In the genomic region with DNA sequence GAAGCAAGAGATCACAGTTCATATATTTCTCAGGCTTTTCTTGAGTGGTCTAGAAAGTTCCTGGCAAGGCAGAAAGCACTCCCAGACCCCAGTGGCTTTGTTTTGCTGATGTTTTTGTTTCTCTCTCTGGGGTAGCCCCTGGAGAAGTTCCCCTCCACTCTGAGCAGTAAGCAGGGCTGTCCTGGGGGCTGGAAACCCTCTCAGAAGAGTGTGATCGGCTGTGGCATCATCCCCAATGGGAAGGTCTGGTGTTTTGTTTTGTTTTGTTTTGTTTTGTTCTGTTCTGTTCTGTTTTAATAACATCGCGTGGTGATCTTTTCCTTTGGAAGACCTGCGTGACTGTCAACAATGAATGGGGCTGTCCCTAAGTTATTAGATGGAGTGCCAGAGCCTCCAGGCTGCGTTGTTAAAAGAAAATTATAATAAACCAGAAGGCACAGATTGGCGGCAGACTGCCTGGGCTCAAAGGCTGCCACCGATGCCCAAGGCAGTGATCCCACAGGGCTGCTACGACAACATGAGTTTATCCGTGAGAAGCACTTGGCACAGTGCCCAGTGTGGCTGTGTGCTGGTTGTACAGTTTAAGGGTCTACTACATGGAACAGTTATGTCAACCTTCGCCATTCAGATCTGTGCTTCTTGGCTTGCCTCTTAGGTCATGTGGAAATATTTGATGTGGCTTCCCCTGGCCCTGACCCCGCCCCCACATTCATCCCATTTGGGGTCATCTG, we compare ENCODE assay signal across 8 mouse cellular contexts. TPM values are rescaled to one million over a fixed set of nuclear protein-coding genes. Genes with fewer than 3 reads are reported as not detected.
DNase-seq lines count a peak whose midpoint lies in the region; ATAC-seq and TF ChIP-seq lines count a peak whose summit lies in the region.

No protein-coding gene starts in this region.

- H3K36me3 ChIP-seq in lung, embryonic 14.5 days (ENCODE audit: insufficient read depth) = no peaks in the 10 kb centered on the region

- no peak overlapping the region for H3K4me2 ChIP-seq in lung, embryonic 14.5 days

- H3K9me3 ChIP-seq in lung, embryonic 14.5 days (ENCODE audit: low read depth, low read length) = no peaks in the 10 kb centered on the region

- no peaks in the 10 kb centered on the region for H3K4me1 ChIP-seq in lung, embryonic 14.5 days (ENCODE audit: insufficient read depth)

- WGBS in lung, embryonic 14.5 days = 50% methylated on average over 11 of the region's 11 CpGs

- H3K27me3 ChIP-seq in lung, embryonic 14.5 days (ENCODE audit: insufficient read depth, low read length) = no peaks in the 10 kb centered on the region

- no peak for TF ChIP-seq POLR2A in brain, embryonic 14.5 days (IDR thresholded peaks at IDR 0.05; ENCODE audit: borderline replicate concordance, extremely low read depth, insufficient read depth, insufficient read length, poor library complexity, severe bottlenecking)

- H3K4me3 ChIP-seq in lung, embryonic 14.5 days (ENCODE audit: low read depth, low read length) = no peak overlapping the region

- no peak overlapping the region for H3K27ac ChIP-seq in lung, embryonic 14.5 days (ENCODE audit: low read depth)

- no peak for TF ChIP-seq CTCF in lung, embryonic 14.5 days (IDR thresholded peaks at IDR 0.05; ENCODE audit: low read depth)
- no peak for TF ChIP-seq CTCF in brain, embryonic 14.5 days (IDR thresholded peaks at IDR 0.05; ENCODE audit: borderline replicate concordance, extremely low read depth, insufficient read depth, insufficient read length)

- no peak overlapping the region for H3K9ac ChIP-seq in lung, embryonic 14.5 days

- peak; percentile 39; the same call in 1 of the 2 replicates for ATAC-seq in lung, embryonic 14.5 days (ENCODE audit: insufficient read depth)

- peak; percentile 82 for DNase-seq in lung, embryonic 14.5 days
- no peak for DNase-seq in lung, postnatal 25 days (ENCODE audit: low spot score)
- peak; percentile 94 for DNase-seq in brain, embryonic 14.5 days (ENCODE audit: low read depth)
- peak; percentile 27 for DNase-seq in forelimb bud, embryonic 11.5 days (ENCODE audit: low read depth, low spot score)
- DNase-seq in kidney, postnatal 4 days = peak; percentile 69 to 77
- DNase-seq in frontal cortex, postnatal 25 days (ENCODE audit: low spot score in 2 of 2) = no peak
- DNase-seq in urinary bladder, postnatal 36 days (ENCODE audit: low spot score in 2 of 2) = no peak
- DNase-seq in frontal cortex, postnatal 36 days (ENCODE audit: low spot score in 2 of 2) = no peak

RNA-seq across cellular contexts. Expression of a gene that starts 56.5 kb away (rescaled TPM):
- polyA plus RNA-seq in lung, embryonic 14.5 days (2014; fragmentation: Nextera tagmentation; extraction: Ambion mirVana) = 0.12 TPM in 1 of 2 replicates, not detected in the other
- polyA plus RNA-seq in brain, embryonic 14.5 days (2012; rRNA removed) = 1.2 and 2.1 TPM in 2 replicates

Comparison
In these comparisons a context has a peak if more than half of its experiments do, and no peak if none do; other contexts are left out.
1. DNase-seq: peak in lung, embryonic 14.5 days (single experiment), brain, embryonic 14.5 days (single experiment), forelimb bud, embryonic 11.5 days (single experiment) and kidney, postnatal 4 days (2 of 2); none in lung, postnatal 25 days (single experiment), frontal cortex, postnatal 25 days (0 of 2), urinary bladder, postnatal 36 days (0 of 2) and frontal cortex, postnatal 36 days (0 of 2).